Mouse (Mus musculus): ENCODE data around the gene Dennd6a. TPM values are rescaled to one million over a fixed set of nuclear protein-coding genes. Genes with fewer than 3 reads are reported as not detected.

The Dennd6a gene
- polyA plus RNA-seq, 1 experiment = 50.2 TPM

- Histone ChIP-seq H3K4me3 (ENCODE audit: insufficient read depth, low read length) (no peak overlapping the region), H3K4me1 (ENCODE audit: control insufficient read depth, insufficient read depth, low read length) (no peaks in the 10 kb centered on the region), H3K27ac (ENCODE audit: insufficient read depth, low read depth, low read length) (no peak overlapping the region)
- TF ChIP-seq CTCF (IDR thresholded peaks at IDR 0.05; ENCODE audit: low read depth, low read length) (no peak), POLR2A (IDR thresholded peaks at IDR 0.05; ENCODE audit: borderline replicate concordance, low read depth, low read length) (no peak)
These were observed 34.4 kb upstream of the Dennd6a start for GRCm38 (mm10) chr14:26539241-26539640.

GRCm38 (mm10) chr14:26540577-26540976 is 33.1 kb upstream of the Dennd6a start:
- no peaks in the 10 kb centered on the region for H3K4me1 ChIP-seq (ENCODE audit: control insufficient read depth, insufficient read depth, low read length)
- TF ChIP-seq POLR2A (IDR thresholded peaks at IDR 0.05; ENCODE audit: borderline replicate concordance, low read depth, low read length) = no peak
- no peak for TF ChIP-seq CTCF (IDR thresholded peaks at IDR 0.05; ENCODE audit: low read depth, low read length)
- no peak overlapping the region for H3K27ac ChIP-seq (ENCODE audit: insufficient read depth, low read depth, low read length)
- no peak overlapping the region for H3K4me3 ChIP-seq (ENCODE audit: insufficient read depth, low read length)

GRCm38 (mm10) chr14:26542136-26542535 is 31.5 kb upstream of the Dennd6a start:
- Histone ChIP-seq H3K27ac (ENCODE audit: insufficient read depth, low read depth, low read length) (no peak overlapping the region), H3K4me1 (ENCODE audit: control insufficient read depth, insufficient read depth, low read length) (no peaks in the 10 kb centered on the region), H3K4me3 (ENCODE audit: insufficient read depth, low read length) (no peak overlapping the region)
- no peak for TF ChIP-seq CTCF (IDR thresholded peaks at IDR 0.05; ENCODE audit: low read depth, low read length)
- no peak for TF ChIP-seq POLR2A (IDR thresholded peaks at IDR 0.05; ENCODE audit: borderline replicate concordance, low read depth, low read length)

- TF ChIP-seq CTCF (IDR thresholded peaks at IDR 0.05; ENCODE audit: low read depth, low read length) (no peak), POLR2A (IDR thresholded peaks at IDR 0.05; ENCODE audit: borderline replicate concordance, low read depth, low read length) (no peak)
- Histone ChIP-seq H3K4me1 (ENCODE audit: control insufficient read depth, insufficient read depth, low read length) (no peaks in the 10 kb centered on the region), H3K27ac (ENCODE audit: insufficient read depth, low read depth, low read length) (no peak overlapping the region), H3K4me3 (ENCODE audit: insufficient read depth, low read length) (no peak overlapping the region)
These were observed 25.9 kb upstream of the Dennd6a start for GRCm38 (mm10) chr14:26547516-26548488.

- Histone ChIP-seq H3K4me3 (ENCODE audit: insufficient read depth, low read length) (no peak overlapping the region), H3K4me1 (ENCODE audit: control insufficient read depth, insufficient read depth, low read length) (no peaks in the 10 kb centered on the region), H3K27ac (ENCODE audit: insufficient read depth, low read depth, low read length) (no peak overlapping the region)
- TF ChIP-seq POLR2A (IDR thresholded peaks at IDR 0.05; ENCODE audit: borderline replicate concordance, low read depth, low read length) (no peak), CTCF (IDR thresholded peaks at IDR 0.05; ENCODE audit: low read depth, low read length) (no peak)
These were observed 22.9 kb upstream of the Dennd6a start for GRCm38 (mm10) chr14:26550712-26551111.

- TF ChIP-seq CTCF (IDR thresholded peaks at IDR 0.05; ENCODE audit: low read depth, low read length) = no peak
- TF ChIP-seq POLR2A (IDR thresholded peaks at IDR 0.05; ENCODE audit: borderline replicate concordance, low read depth, low read length) = no peak
- Histone ChIP-seq H3K4me3 (ENCODE audit: insufficient read depth, low read length) (no peak overlapping the region), H3K4me1 (ENCODE audit: control insufficient read depth, insufficient read depth, low read length) (no peaks in the 10 kb centered on the region), H3K27ac (ENCODE audit: insufficient read depth, low read depth, low read length) (no peak overlapping the region)
These were observed 21.2 kb upstream of the Dennd6a start for GRCm38 (mm10) chr14:26552441-26552840.

GRCm38 (mm10) chr14:26552853-26553252 is 20.8 kb upstream of the Dennd6a start:
- Histone ChIP-seq H3K4me1 (ENCODE audit: control insufficient read depth, insufficient read depth, low read length) (no peaks in the 10 kb centered on the region), H3K27ac (ENCODE audit: insufficient read depth, low read depth, low read length) (no peak overlapping the region), H3K4me3 (ENCODE audit: insufficient read depth, low read length) (no peak overlapping the region)
- TF ChIP-seq POLR2A (IDR thresholded peaks at IDR 0.05; ENCODE audit: borderline replicate concordance, low read depth, low read length) (no peak), CTCF (IDR thresholded peaks at IDR 0.05; ENCODE audit: low read depth, low read length) (no peak)

GRCm38 (mm10) chr14:26557581-26557980 is 16.1 kb upstream of the Dennd6a start:
- H3K27ac ChIP-seq (ENCODE audit: insufficient read depth, low read depth, low read length) = no peak overlapping the region
- H3K4me1 ChIP-seq (ENCODE audit: control insufficient read depth, insufficient read depth, low read length) = no peaks in the 10 kb centered on the region
- no peak overlapping the region for H3K4me3 ChIP-seq (ENCODE audit: insufficient read depth, low read length)
- TF ChIP-seq POLR2A (IDR thresholded peaks at IDR 0.05; ENCODE audit: borderline replicate concordance, low read depth, low read length) = no peak
- no peak for TF ChIP-seq CTCF (IDR thresholded peaks at IDR 0.05; ENCODE audit: low read depth, low read length)

- H3K4me3 ChIP-seq (ENCODE audit: insufficient read depth, low read length) = no peak overlapping the region
- no peak overlapping the region for H3K27ac ChIP-seq (ENCODE audit: insufficient read depth, low read depth, low read length)
- H3K4me1 ChIP-seq (ENCODE audit: control insufficient read depth, insufficient read depth, low read length) = no peaks in the 10 kb centered on the region
- TF ChIP-seq CTCF (IDR thresholded peaks at IDR 0.05; ENCODE audit: low read depth, low read length) = no peak
- no peak for TF ChIP-seq POLR2A (IDR thresholded peaks at IDR 0.05; ENCODE audit: borderline replicate concordance, low read depth, low read length)
These were observed 15.1 kb upstream of the Dennd6a start for GRCm38 (mm10) chr14:26558536-26558935.

- peaks cover 9% of the 10 kb centered on the region; the same call in 1 of the 2 replicates for H3K4me1 ChIP-seq (ENCODE audit: control insufficient read depth, insufficient read depth, low read length)
- H3K27ac ChIP-seq (ENCODE audit: insufficient read depth, low read depth, low read length) = no peak overlapping the region
- TF ChIP-seq CTCF (IDR thresholded peaks at IDR 0.05; ENCODE audit: low read depth, low read length) = no peak
- no peak for TF ChIP-seq POLR2A (IDR thresholded peaks at IDR 0.05; ENCODE audit: borderline replicate concordance, low read depth, low read length)
- no peak overlapping the region for H3K4me3 ChIP-seq (ENCODE audit: insufficient read depth, low read length)
These were observed 11.4 kb upstream of the Dennd6a start for GRCm38 (mm10) chr14:26562247-26562646.

All from bone marrow macrophage, adult 2 months (primary cell).